Comparison of ENCODE assay signal across 25 mouse cellular contexts in genomic region chr16:90301706-90302105, GRCm38 (mm10).
"Had no signal": no experiment of that assay in that cellular context is flagged by ENCODE, and none has a peak within 500 bp of the region (broad histone marks: within the 10 kb centered on the region; RNA-seq: fewer than 3 reads in every experiment).

No protein-coding gene starts in this region.

- ATAC-seq: hindbrain, embryonic 16.5 days; inflammation-experienced regulatory T-cells, adult 6 months; intestine, embryonic 15.5 days; intestine, postnatal 0 days; liver, embryonic 12.5 days had no signal

- H3K4me3 ChIP-seq: gastrocnemius, adult 2 months; heart, adult 2 months; hindbrain, embryonic 10.5 days; hindbrain, embryonic 12.5 days; intestine, embryonic 15.5 days; limb, embryonic 13.5 days; limb, embryonic 15.5 days; liver, embryonic 12.5 days had no signal

- H3K9me3 ChIP-seq: hindbrain, embryonic 10.5 days; hindbrain, embryonic 12.5 days; intestine, embryonic 15.5 days; limb, embryonic 13.5 days; limb, embryonic 15.5 days; liver, embryonic 12.5 days had no signal

- H3K4me1 ChIP-seq: intestine, embryonic 15.5 days; liver, embryonic 12.5 days had no signal

- DNase-seq: gastrocnemius, adult 2 months; gastrocnemius, postnatal 10 days; gastrocnemius, postnatal 25 days; heart, adult 2 months; heart, postnatal 10 days; heart, postnatal 4 days; kidney, adult 18-20 months; kidney, adult 8-10 months; kidney, postnatal 10 days; kidney, postnatal 36 days; layer of hippocampus, adult 9-11 months; layer of hippocampus, postnatal 36 days; left cerebral cortex, postnatal 4 days had no signal

- H3K4me2 ChIP-seq: heart, embryonic 11.5 days; hindbrain, embryonic 12.5 days; hindbrain, embryonic 14.5 days; intestine, embryonic 15.5 days; limb, embryonic 13.5 days; limb, embryonic 15.5 days; liver, embryonic 12.5 days had no signal

- H3K27me3 ChIP-seq: intestine, embryonic 15.5 days; limb, embryonic 15.5 days had no signal

- H3K27ac ChIP-seq: gastrocnemius, adult 2 months; heart, adult 2 months; hindbrain, embryonic 10.5 days; hindbrain, embryonic 12.5 days; hindbrain, embryonic 14.5 days; intestine, embryonic 15.5 days; limb, embryonic 13.5 days; limb, embryonic 15.5 days; liver, embryonic 12.5 days; liver, embryonic 14.5 days had no signal

- H3K36me3 ChIP-seq: hindbrain, embryonic 10.5 days; hindbrain, embryonic 12.5 days; intestine, embryonic 15.5 days; limb, embryonic 13.5 days; limb, embryonic 15.5 days; liver, embryonic 12.5 days had no signal

- H3K9ac ChIP-seq: hindbrain, embryonic 12.5 days; hindbrain, embryonic 14.5 days; intestine, embryonic 15.5 days; limb, embryonic 13.5 days; limb, embryonic 15.5 days; liver, embryonic 12.5 days; liver, embryonic 14.5 days had no signal
